Mouse (Mus musculus) cerebellum, adult 9-10 months (tissue): Measurements from ENCODE around the gene Cadm2.

Source experiments
- DNase-seq: peaks from one replicate; pipeline ENCODE4 v3.0.0; 2022

The Cadm2 gene

DNA sequence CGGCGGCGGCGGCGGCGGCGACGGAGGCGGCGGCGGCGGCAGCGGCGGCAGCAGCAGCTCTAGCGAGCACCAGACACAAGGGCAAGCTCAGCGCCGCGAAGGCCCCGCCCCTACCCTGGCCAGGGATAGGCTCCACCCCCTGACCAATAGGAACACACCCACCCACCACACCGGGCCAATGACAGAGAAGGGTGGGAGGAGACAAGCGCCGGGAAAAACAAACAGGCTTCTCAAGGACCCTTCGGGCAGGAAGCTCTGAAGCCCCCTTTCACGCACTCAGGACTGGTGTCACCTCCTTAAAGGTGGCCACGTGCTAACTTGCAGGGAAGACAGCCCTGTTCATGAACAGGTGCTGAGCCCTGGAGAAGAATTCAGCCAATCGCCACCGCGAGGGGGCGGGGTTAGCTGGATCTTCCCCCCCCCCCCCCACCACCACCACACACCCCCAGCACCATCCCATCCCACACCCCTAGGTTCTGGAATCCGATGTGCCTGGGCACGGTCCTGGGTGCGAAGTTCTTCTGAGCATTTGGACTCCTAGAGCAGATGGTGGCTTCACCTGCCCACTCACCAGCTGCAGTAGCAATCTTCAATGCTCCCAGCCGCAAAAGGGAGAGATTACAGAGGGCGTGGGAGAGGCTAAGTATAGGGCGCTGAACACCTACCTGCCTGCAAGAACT lies at the start of gene Cadm2:
Gene Cadm2, minus strand, starts transcription at position 83 of the 680 bp plus-strand sequence.
- peak; percentile 98 for DNase-seq

DNA sequence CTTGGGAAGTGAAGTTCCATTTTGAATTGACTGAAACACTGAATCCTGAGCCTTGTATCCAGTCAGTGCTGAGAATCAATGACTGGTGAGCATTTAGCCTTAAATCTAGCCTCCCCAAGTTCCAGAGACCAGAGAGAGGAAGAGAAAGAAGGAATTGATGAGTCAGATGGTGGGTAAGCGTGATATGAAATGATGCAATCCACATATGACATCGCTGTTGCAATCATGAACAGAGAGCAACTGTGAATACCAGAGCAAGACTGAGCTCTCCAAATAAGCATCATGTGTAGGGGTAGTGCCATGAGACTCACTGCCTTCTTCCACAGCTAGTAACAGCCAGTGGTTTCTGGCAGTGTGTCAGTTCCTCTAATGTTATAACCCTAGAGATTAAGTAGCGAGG lies 26.2 kb upstream of the Cadm2 start:
- no peak for DNase-seq

DNA sequence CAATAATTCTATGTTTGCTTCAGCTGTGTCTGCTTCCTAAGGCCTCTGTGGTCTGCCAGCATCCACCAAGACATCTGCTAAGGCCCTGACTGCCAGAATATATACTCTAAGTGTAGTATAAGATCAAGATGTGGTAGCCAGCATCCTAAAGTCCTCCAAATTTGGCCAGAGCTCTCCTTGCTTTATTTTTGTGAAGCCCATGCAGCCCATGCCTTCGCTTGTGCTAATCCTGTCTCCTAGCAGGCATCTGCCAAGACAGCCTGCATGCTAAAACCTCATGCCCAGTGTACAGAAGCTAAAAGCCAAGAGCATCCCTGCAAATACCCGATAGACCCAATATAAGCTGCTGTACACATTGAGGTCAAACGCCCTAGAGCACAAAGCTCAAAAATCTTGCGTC lies 22.9 kb upstream of the Cadm2 start:
- DNase-seq = peak; percentile 12

DNA sequence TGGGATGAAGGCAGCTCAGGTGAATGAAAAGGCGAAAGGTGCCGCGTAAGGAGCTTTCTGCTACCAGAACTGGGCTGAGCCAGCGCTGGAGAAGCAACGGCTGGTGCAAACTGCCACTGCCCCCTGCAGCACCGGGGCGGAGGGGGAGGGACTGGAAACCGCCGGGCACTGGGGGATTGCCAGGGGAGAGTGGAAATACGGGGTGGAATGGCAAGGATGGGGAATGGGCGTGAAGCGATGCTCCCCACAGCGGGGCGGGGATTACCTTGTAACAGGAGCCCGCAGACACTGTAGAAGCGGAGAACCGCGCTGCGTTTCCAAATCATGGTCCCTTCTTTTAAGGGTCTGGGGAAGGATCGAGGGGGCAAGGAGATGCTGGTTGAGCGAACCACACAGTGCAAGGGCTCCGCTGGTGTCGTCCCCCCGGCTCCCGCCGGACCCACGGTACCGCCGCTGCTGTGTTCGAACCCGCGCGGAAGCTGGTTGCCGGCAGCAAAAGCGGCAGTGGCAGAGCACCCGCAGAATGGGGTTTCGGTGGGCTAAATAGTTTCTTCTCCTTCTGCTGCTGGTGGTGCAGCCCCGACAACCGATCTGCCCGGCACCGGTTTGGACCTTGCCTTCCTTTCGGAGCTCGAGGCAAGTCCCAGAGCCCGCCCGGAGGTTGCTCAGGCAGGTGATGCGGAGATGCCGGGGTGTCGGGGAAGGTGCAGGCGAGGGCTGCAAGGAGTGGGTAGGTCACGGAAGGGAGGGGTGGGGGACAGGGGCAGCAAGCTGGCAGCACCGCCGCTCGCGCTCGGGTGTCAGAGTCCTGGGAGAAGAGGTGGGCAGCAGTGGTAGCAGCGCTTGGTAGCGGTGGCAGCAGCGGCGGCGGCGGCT lies 564 bp downstream of the Cadm2 start:
- DNase-seq = peak; percentile 92

DNA sequence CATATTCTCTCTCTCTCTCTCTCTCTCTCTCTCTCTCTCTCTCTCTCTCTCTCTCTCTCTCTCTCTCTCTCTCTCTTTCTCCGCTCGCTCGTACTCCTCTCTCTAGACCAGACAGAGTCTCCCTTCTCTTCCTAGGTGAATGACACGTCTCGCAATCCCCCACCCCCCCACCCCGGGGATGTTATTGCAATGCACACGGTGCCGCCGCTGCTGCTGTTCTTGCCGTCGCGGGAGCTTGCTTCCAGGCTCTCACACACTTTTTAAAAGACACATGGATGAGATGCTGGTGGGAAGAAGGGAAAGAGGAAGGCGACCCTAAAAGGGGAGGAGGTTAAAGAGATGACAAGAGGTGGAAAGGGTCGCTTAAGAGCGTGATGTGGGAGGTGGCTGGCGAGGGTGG lies 1.3 kb downstream of the Cadm2 start:
- no peak for DNase-seq

DNA sequence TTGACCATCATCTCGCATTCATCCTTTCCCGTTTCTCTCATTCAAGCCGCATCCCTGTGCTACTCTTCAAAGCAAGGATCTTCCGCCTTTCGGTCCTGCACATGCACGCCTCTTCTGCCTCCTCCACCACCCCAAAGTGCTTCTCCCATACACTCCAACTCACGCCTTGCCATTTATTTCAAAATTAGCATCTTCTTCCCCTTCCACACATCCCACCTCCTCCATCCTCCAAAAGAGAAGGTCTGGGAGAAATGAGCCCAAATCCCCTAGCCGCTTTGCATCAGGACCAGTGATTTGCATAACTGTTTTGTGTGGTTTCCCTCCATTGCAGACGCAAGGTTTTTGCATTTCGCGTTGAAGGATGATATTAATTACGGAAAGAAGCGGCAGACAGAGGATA lies 1.9 kb downstream of the Cadm2 start:
- DNase-seq = peak; percentile 66

DNA sequence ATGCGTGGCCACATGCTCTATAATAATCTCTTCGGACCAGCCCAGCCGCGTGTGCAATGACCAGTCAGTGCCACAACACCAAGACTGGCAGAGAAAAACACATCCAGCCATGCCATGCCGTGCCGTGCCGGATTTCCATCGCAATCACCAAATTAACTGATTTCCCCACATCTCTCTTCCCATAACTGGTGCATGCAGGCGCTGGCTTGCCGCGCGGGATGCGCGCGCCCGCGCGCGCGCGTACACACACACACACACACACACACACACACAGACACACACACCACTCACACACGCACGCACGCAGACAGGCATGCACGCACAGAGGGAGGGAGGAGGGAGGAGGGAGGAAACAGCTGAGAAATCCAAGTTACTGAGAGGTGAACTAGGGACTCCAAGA lies 2.9 kb downstream of the Cadm2 start:
- DNase-seq = peak; percentile 88

DNA sequence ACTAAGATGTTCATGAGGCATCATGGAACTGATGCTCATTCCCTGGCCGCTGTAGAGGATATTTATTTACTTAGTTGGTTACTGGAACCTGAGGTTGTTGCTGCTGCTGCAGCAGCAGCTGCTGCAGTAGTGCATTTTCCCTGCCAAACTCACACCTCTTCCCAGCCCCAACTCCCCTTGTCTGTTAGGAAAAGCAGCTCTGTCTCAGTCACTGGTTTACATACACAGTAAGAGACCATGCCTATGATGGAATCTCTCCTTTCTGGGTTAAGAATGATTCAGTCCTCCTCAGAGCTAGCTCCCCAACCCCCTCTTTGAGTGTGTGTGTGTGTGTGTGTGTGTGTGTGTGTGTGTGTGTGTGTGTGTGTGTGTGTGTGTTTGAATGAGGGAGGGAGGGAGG lies 3.5 kb downstream of the Cadm2 start:
- DNase-seq = peak; percentile 57

DNA sequence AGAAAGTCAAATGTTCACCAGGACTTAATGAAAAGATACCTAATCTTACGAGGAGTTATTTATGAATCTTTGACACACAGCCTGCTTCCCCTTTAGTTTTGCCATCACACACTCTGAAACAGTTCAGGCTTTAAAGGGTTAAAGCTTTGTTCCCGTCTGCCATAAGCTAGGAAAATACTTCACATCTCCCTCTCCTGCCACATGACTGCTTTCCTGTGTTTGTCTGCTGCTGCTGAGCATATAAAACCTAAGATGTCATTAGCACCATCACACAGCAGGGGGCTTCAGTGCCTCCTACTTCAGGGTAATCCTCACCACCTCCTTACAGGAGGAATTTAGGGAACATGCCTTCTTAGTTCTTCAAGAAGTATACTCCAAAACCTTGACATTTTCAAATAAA lies 6.8 kb downstream of the Cadm2 start:
- peak; percentile 70 for DNase-seq

DNA sequence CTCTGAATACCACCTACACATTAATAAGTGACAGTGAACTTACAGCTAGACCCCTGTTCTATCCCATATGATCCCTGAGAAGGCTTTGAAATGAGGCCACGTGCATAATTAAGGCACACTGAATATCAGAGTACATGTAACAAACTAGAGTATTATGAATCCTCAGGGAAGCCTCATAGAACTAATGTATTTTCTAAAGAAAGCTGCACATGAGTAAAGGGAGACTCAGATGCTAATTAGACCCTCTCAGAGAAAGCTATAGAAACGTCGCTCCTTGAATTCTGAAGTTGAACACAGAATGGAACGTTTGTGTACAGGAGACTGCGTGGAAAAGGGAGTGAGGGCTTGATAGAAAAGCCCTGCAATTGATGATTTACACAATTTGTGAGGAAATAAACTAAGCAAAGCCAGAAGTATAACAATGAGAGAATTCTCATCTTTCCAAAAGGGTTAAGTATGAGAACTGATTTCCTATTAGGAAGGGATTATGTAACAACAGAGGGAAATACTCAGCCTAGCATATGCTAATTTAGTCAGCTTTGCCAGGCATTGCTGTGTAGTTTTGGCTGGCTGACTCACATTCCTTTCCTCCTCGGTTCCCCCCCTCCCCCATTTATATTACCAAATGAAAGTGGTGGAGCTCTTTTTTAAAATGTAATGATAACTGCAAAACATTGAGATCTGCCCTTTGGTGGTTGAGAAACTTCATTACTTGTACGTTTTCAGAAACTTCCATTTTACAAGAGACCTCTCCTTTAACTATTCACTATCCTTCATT lies 9.6 kb downstream of the Cadm2 start:
- peak; percentile 93 for DNase-seq

DNA sequence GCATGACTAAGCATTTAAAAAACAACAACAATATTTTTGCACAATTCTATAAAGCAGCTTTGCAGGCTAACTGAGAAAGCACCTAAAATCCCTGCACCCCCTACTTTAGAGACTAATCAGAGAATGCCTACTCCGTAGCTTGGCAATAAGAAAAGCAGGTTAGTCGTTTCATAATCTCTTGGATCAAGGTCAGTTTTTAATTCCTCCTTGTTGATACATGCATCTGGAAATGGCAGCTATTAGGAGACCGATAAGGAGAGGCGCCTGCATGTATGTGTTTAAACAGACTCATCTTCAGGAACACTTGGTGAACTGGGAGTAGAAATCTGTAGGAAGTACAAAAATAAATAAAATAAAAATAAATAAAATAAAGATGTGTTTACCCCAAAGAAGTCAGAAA lies 11.6 kb downstream of the Cadm2 start:
- peak; percentile 80 for DNase-seq

DNA sequence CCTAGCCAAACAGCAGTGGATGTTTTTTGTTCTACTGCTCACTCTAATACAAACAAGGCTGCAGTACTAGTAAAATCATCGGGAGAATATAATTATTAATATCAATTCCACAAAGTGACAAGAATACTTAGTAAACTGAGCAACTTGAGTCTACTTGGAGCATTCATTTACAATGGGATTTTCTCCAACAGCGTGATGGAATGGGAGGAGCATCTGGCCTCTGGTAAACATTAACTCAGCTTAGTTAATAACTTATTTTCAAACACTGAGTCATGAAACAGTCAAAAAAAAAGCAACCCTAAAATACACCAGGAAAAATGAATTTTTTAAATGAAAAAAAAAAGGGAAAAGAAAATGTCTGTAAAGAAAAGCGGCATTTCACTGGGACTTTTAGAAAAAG lies 12.2 kb downstream of the Cadm2 start:
- peak; percentile 41 for DNase-seq

DNA sequence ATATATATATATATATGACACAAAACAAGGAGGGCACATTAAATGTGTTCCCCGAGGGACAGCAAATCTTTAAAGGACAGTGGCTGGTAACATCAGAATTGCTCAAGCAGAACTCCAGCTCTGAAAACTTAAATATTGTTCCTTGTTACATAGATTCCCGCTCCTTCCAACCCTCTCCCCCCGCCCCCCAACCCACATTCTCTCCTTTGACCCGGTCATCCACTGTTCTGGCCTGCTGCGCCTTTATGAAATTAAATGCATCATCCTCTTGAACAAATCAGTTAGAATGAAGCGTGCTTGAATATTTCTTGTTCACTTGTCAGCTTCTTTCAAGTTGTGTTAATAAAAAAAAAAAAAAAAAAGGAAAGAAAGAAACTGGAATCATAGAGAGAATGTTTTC lies 15.0 kb downstream of the Cadm2 start:
- no peak for DNase-seq

DNA sequence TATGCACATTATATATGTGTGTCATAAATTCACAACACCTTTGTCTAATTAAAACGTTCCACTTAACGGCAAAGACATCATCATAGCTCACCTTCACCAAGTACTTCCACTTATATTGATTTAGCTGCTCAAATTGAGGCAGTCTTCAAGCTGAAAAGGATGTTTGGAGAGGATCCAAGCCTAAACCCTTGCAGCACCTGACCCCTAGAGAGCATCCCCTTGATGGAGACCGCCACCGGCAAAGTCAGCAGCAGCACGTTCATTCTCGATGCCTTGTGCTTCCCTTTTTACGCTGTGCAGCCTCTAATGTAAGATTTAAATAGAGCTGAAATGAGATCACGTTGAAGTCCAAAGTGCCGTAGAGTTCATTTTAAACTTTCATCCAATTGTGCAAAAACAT lies 20.7 kb downstream of the Cadm2 start:
- DNase-seq = no peak

DNA sequence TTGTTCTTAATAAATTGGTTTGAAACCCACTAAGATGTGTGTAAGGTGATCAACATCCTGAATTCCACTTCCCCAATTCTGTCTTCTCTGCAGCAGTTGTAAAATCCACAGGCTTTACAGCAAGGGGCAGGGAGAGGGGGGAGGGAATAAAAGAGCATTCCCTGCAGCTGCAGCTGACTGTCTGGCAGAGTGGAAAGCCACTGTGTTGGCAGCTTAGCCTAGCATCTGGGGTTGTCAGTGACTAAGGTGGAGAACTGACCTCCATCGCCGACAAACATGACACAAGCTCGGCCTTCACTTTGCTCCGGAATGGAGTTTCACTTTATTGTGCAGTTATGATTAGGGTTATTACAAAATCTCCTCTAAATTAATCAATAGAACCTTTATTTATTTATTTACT lies 21.9 kb downstream of the Cadm2 start:
- no peak for DNase-seq

DNA sequence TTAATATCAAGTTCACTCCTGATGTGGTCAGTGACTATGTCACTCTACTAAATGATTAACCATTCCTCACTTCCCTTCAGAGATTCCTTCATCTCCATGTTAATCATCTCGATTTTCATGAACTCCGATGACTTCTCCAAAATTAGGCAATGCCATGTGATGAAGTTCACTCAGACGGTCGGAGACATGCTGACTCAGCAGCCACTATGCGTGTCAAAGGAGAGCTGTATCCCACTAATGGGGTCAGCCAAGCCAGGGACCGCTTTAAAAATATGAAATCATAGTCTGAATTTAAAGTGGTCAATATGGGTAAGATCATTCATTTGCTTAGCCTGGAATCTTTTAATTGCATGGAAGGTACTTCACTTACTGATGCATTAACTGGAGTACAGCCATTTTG lies 29.7 kb downstream of the Cadm2 start:
- DNase-seq = no peak

DNA sequence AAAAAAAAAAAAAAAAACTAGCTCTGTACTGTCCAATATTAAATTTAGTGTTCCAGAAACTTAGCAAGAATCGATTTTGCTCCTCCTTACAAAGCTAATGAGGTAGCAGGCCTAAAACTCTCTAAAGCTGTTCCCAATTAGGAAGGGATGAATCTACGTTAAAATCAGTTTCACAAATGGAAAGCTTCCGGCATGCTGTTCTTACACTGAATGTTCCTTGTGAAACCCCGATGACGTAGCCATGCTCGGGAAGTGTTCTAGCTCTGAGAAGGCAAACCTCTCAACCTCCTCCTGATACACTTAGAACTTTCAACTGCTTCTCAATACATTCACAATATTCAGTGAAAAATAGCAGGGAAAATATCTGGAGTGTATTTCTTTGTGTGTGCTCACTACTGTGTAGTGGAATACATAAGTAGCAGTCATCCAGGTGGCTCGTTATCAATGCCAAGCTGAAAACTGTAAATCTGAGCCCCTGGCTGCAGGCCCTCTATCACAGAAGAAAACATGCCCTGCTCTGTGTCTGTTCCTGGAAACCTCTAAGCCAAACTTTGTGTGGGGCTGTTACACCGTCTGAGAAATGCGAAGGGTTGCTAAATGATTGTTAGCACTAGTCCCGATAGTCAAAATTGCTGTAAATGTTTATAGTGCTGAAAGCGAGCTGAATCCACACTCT lies 41.7 kb downstream of the Cadm2 start:
- peak; percentile 41 for DNase-seq

DNA sequence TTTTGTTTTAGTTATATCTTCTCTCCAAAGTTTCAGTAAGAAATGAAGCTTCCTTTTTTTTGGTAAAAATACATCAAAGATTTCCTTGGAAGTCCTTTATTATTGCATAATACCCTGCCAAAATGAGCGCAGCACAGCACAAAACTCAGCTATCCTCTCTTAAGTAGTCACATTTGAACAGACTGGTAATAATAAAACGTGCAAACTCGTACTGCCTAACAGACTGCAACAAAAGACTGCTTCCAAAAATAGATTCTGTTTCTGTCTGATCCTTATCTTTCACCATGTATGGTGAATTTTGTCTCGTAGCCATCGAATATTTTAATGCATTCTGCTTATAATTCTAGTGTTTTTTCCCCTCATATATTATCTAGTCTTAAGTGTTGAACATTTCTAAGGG lies 45.2 kb downstream of the Cadm2 start:
- DNase-seq = no peak

DNA sequence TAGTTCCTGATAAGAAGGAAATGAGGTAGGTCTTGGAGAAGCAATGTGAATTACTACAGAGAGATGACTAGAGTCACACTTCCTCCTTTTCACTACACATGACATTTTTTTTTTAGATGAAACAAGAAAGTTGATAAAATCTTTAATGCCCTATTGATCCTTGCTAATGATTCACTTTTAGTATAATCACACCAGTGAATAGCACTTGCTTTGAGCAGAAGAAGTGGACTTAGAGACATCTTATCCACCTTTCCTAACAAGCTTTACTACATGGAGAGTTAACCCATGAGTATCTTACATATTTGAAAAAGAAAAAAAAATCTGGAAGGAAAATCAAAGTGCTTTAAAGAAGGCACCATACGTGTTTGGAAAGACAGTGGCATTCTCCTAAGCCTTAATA lies 93.7 kb downstream of the Cadm2 start:
- no peak for DNase-seq

DNA sequence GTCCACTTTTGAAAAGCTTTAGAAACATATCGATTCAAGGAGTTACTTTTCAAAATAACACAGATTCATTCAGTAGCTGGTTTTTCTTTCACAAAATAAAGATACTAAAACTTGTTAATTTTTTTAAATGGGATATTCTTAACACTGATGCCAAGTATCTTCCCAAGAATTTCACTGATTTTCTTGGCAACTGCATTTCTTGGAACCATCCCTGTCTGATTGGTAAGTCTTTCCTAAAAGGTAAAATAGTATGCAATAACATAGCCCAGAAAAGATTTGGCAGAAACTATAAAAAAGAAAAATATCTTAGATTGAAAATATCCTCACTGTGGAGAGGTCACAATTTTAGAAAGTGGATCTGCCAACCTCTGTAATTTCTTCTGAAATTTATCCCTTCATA lies 95.8 kb downstream of the Cadm2 start:
- DNase-seq = no peak

DNA sequence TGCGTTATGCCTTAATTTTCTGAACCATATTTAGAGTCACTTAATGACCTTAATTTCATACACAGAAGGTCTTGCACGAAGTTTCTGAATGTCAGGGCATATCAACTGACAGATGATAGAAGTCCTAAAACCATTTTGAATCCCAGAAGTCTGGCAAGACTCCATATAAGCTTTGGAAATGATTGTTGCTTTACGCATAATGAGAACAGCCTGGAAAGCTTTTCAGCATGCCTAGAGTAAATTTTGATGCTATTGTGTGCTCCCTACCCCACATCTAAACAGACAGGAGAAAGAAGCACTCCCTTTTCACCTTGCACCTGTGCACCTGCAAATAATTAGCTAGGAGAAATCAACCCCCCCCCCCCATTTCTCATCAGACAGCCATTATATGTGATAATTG lies 102.4 kb downstream of the Cadm2 start:
- peak; percentile 38 for DNase-seq

DNA sequence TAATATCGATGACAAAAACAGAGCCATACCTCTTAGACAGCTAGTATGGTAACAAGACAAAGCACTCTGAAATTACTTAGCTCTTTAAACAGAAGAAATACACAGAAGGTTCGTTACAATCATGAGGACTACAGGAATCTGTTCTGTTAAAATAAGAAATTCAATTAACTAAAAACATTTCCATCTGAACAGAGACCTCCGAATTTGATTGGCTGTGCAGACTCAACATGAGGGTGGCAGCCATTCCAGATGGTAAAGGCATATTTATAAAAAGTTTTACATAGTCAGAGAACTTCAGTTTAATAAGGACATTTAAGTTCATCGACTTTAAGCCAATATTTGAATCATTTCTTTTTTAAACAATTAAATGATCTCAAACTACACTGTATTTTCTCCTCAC lies 105.2 kb downstream of the Cadm2 start:
- DNase-seq = no peak

DNA sequence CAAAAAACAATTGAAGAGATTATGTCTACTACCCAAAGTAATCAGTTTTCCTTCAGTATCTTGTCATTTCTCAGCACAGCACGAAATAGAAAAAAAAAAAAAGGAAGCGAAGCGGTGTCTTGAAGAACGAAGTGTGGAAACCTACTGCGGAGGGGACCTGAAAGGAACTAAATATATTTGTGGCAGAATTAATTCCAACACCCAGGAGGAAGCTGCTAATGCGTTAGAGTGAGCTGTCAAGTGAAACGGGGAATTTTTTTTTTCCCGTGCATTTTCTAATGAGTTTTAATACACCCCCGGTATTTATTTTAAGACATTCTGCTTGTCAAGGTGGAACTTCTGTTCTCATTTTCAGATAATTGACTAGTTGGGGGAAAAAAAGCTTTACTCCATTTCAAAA lies 111.6 kb downstream of the Cadm2 start:
- no peak for DNase-seq
